Mouse (Mus musculus) liver, embryonic 11.5 days (tissue): ENCODE data around the gene Atf5. TPM values are rescaled to one million over a fixed set of nuclear protein-coding genes. Genes with fewer than 3 reads are reported as not detected.
A peak's percentile ranks its signal among the peaks of the same experiment; 100 is the strongest.

Source experiments
- ATAC-seq: fragments of 200-750 bp; cut with Nextera tagmentation; replicated peaks from 2 replicates; pipeline ENCODE4 v1.8.0; 2017; ENCODE audit warnings: moderate number of reproducible peaks, mild to moderate bottlenecking, moderate TSS enrichment, moderate library complexity; ENCODE audit not compliant: low FRiP score
- DNase-seq: peaks from one replicate; pipeline ENCODE4 v3.0.0-alpha.2; 2017; ENCODE audit warnings: low spot score
- H3K27ac ChIP-seq: fragments of 300-500 bp; sonication (generic); 2 replicates; pipeline ENCODE4 v1.5.1; 2014; ENCODE audit warnings: mild to moderate bottlenecking, low read depth, low read length, control low read depth
- H3K27me3 ChIP-seq: fragments of 300-500 bp; sonication (generic); replicated peaks from 2 replicates; pipeline ENCODE4 v1.6.1; 2014; ENCODE audit warnings: low read length, mixed read lengths; ENCODE audit not compliant: control insufficient read depth, insufficient read depth
- H3K36me3 ChIP-seq: fragments of 300-500 bp; sonication (generic); 2 replicates; pipeline ENCODE4 v1.6.1; 2014; ENCODE audit warnings: mild to moderate bottlenecking, low read length, moderate library complexity, mixed read lengths; ENCODE audit not compliant: control insufficient read depth, insufficient read depth
- H3K4me1 ChIP-seq: fragments of 300-500 bp; sonication (generic); replicated peaks from 2 replicates; pipeline ENCODE4 v1.6.1; 2014; ENCODE audit warnings: low read length, mixed read lengths; ENCODE audit not compliant: control insufficient read depth, insufficient read depth
- H3K4me2 ChIP-seq: fragments of 300-500 bp; sonication (generic); 2 replicates; pipeline ENCODE4 v1.6.1; 2014; ENCODE audit warnings: mild to moderate bottlenecking, control low read depth, moderate library complexity
- H3K4me3 ChIP-seq: fragments of 300-500 bp; sonication (generic); 2 replicates; pipeline ENCODE4 v1.5.1; 2014; ENCODE audit warnings: low read depth, low read length, control low read depth
- H3K9ac ChIP-seq: fragments of 300-500 bp; sonication (generic); 2 replicates; pipeline ENCODE4 v1.6.1; 2014; ENCODE audit warnings: low read depth, low read length, control low read depth
- H3K9me3 ChIP-seq: fragments of 300-500 bp; sonication (generic); 2 replicates; pipeline ENCODE4 v1.6.1; 2016; ENCODE audit warnings: low read length, inconsistent platforms, mixed read lengths; ENCODE audit not compliant: control insufficient read depth
- WGBS: fragments of 180-500 bp; shearing (Covaris S2); extraction: QIAGEN DNeasy Blood & Tissue Kit; methylation state at CpG from one replicate; pipeline ENCODE4 v1.1.7; 2014; 5-methylcytosine and 5-hydroxymethylcytosine counted together
- polyA plus RNA-seq: library from polyadenylated mRNA; unstranded; fragments of >200 nt; fragmentation: Nextera tagmentation; extraction: Ambion mirVana; gene quantifications from 2 replicates; pipeline ENCODE4 v1.2.1, GENCODE M21; 2014

The Atf5 gene
- polyA plus RNA-seq, 1 experiment from 2014 or later = 3.9 TPM

- H3K36me3 ChIP-seq = peaks cover 15% of the 10 kb centered on the region
- peak overlapping the region; percentile 91 for H3K4me3 ChIP-seq
- H3K27me3 ChIP-seq = no peaks in the 10 kb centered on the region
- DNase-seq (no peak), ATAC-seq (no peak; the same call in 1 of the 2 replicates)
- peak overlapping the region; percentile 97 for H3K27ac ChIP-seq
- no peaks in the 10 kb centered on the region for H3K9me3 ChIP-seq
- H3K4me1 ChIP-seq = peaks cover 44% of the 10 kb centered on the region
- H3K9ac ChIP-seq = peak overlapping the region; percentile 83
- WGBS = 26% methylated on average over 8 of the region's 8 CpGs
- peak overlapping the region; percentile 93 for H3K4me2 ChIP-seq
Observed at GRCm38 (mm10) chr7:44857905-44858304, 41.4 kb upstream of the Atf5 start.

- ATAC-seq (peak; percentile 16), DNase-seq (peak; percentile 86)
- peaks cover 13% of the 10 kb centered on the region for H3K36me3 ChIP-seq
- peak within 1 kb of the TSS; percentile 91 for H3K4me3 ChIP-seq
- peak within 1 kb of the TSS; percentile 97 for H3K27ac ChIP-seq
- under 1% methylated on average over 32 of the region's 32 CpGs for WGBS
- no peaks in the 10 kb centered on the region for H3K27me3 ChIP-seq
- H3K4me1 ChIP-seq = peaks cover 50% of the 10 kb centered on the region
- H3K4me2 ChIP-seq = peak within 1 kb of the TSS; percentile 93
- peak within 1 kb of the TSS; percentile 83 for H3K9ac ChIP-seq
- H3K9me3 ChIP-seq = no peaks in the 10 kb centered on the region
Observed at GRCm38 (mm10) chr7:44857042-44857552, 40.6 kb upstream of the Atf5 start, which contains the start of gene Pnkp. Gene Pnkp, plus strand, starts transcription at chr7:44857139.

GRCm38 (mm10) chr7:44856265-44856916 is 39.9 kb upstream of the Atf5 start:
- no peak for ATAC-seq
- Histone ChIP-seq H3K4me2 (peak overlapping the region; percentile 93), H3K4me1 (peaks cover 51% of the 10 kb centered on the region), H3K36me3 (peaks cover 9% of the 10 kb centered on the region; the same call in 1 of the 2 replicates), H3K9me3 (no peaks in the 10 kb centered on the region), H3K27ac (peak overlapping the region; percentile 97), H3K9ac (peak overlapping the region; percentile 83), H3K4me3 (peak overlapping the region; percentile 91), H3K27me3 (no peaks in the 10 kb centered on the region)
- DNase-seq = no peak
- WGBS = 34% methylated on average over 9 of the region's 9 CpGs

GRCm38 (mm10) chr7:44855036-44855435 is 38.6 kb upstream of the Atf5 start:
- peak overlapping the region; percentile 93 for H3K4me2 ChIP-seq
- DNase-seq (no peak), ATAC-seq (no peak)
- peak overlapping the region; percentile 84 for H3K9ac ChIP-seq
- 40% methylated on average over 10 of the region's 10 CpGs for WGBS
- peak overlapping the region; percentile 97 for H3K27ac ChIP-seq
- H3K4me1 ChIP-seq = peaks cover 52% of the 10 kb centered on the region
- H3K36me3 ChIP-seq = peaks cover 8% of the 10 kb centered on the region; the same call in 1 of the 2 replicates
- no peaks in the 10 kb centered on the region for H3K27me3 ChIP-seq
- no peaks in the 10 kb centered on the region for H3K9me3 ChIP-seq
- peak overlapping the region; percentile 62 for H3K4me3 ChIP-seq

- Histone ChIP-seq H3K36me3 (peaks cover 8% of the 10 kb centered on the region; the same call in 1 of the 2 replicates), H3K27ac (peak overlapping the region; percentile 97), H3K27me3 (no peaks in the 10 kb centered on the region), H3K4me2 (peak overlapping the region; percentile 93), H3K4me3 (peak overlapping the region; percentile 62), H3K9ac (peak overlapping the region; percentile 84), H3K9me3 (no peaks in the 10 kb centered on the region), H3K4me1 (peaks cover 52% of the 10 kb centered on the region)
- WGBS = 1% methylated on average over 45 of the region's 45 CpGs
- DNase-seq = peak; percentile 86
- peak; percentile 70 for ATAC-seq
Observed at GRCm38 (mm10) chr7:44854356-44855031, 38.0 kb upstream of the Atf5 start.

- no peaks in the 10 kb centered on the region for H3K9me3 ChIP-seq
- peaks cover 8% of the 10 kb centered on the region; the same call in 1 of the 2 replicates for H3K36me3 ChIP-seq
- ATAC-seq = no peak
- H3K4me2 ChIP-seq = peak overlapping the region; percentile 93
- peak overlapping the region; percentile 62 for H3K4me3 ChIP-seq
- 28% methylated on average over 26 of the region's 26 CpGs for WGBS
- H3K27ac ChIP-seq = peak overlapping the region; percentile 97
- no peaks in the 10 kb centered on the region for H3K27me3 ChIP-seq
- peak overlapping the region; percentile 84 for H3K9ac ChIP-seq
- H3K4me1 ChIP-seq = peaks cover 52% of the 10 kb centered on the region
- no peak for DNase-seq
Observed at GRCm38 (mm10) chr7:44853596-44854355, 37.3 kb upstream of the Atf5 start.

GRCm38 (mm10) chr7:44853065-44853464 is 36.6 kb upstream of the Atf5 start:
- H3K4me3 ChIP-seq = no peak overlapping the region
- H3K27me3 ChIP-seq = no peaks in the 10 kb centered on the region
- DNase-seq = no peak
- H3K4me2 ChIP-seq = peak overlapping the region; percentile 93
- H3K9me3 ChIP-seq = no peaks in the 10 kb centered on the region
- 87% methylated on average over 2 of the region's 2 CpGs for WGBS
- no peak overlapping the region for H3K27ac ChIP-seq
- ATAC-seq = no peak
- H3K4me1 ChIP-seq = peaks cover 47% of the 10 kb centered on the region
- no peak overlapping the region; the same call in 1 of the 2 replicates for H3K9ac ChIP-seq
- H3K36me3 ChIP-seq = peaks cover 8% of the 10 kb centered on the region; the same call in 1 of the 2 replicates
